Mouse (Mus musculus) urinary bladder, postnatal 14 days (tissue): ENCODE measurements around the gene Exoc3l4.
A peak's percentile ranks its signal among the peaks of the same experiment; 100 is the strongest.

ENCODE experiments used
- DNase-seq: peaks from one replicate; pipeline ENCODE4 v3.0.0; 2021; ENCODE audit warnings: low spot score

Exoc3l4 gene

GRCm38 (mm10) chr12:111416921-111417779, at the start of gene Exoc3l4:
TSS of gene Exoc3l4 (plus strand) at chr12:111417017.
- DNase-seq: peak; percentile 34

DNA sequence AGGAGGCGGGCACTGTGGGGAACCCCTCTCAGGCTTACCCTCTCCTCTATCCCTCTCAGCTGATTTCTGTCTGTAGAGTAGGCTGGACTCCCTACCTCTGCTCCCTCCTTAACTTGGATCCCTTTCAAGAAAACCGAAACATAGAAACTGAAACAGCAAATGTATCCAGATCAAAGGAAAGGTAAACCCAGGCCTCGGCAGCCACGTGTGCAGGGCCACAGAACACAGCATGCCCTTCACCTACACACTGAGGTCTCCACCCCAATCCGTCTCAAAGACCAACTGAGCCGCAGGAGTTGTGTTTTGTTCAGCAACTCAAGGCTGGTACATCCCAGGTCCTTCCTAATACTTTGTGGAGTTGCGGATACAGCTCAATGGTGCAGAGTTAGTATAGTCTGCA, 49.8 kb upstream of the Exoc3l4 start:
- DNase-seq: no peak

- no peak for DNase-seq
Observed at GRCm38 (mm10) chr12:111370249-111370648, 46.6 kb upstream of the Exoc3l4 start.

- DNase-seq: no peak
Observed at GRCm38 (mm10) chr12:111371905-111372304, 44.9 kb upstream of the Exoc3l4 start.

DNA sequence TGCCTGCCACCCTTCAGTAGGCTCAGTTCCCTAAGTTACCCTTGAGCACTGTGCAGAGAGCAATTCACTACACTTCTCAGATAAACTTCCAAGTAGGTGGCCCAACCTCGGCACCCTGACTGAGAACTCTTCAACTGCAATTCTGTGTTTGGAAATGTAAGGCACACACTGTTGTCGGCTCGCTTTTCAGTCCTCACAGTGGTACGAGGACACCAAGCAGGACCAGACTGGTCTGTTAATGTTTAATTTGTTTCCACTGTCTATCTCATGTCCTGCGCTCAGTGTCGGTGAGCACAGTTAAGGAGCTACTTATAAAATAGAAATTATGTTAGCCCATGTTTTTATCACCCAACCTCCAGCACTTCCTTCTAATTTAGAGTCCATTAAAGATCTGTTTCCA, 43.4 kb upstream of the Exoc3l4 start:
- DNase-seq: no peak

DNA sequence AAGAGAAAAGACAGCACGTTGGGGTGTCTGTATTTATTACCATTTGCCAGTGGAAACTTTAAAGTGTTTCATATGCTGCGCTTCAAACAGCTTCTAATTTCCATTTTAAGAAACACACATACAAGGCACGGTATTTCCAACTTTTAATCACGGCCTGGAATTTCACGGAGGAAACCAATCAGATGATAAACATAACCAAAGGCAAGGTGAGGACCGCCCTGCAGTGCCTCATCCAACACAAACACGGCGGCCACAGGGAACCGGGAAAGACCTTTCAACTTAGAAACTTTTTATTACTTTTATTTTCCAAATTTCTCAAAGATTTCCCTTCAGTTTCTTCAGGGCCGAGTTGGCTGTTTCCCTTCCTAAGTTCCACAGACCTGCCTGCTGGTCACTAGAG, 42.1 kb upstream of the Exoc3l4 start:
- no peak for DNase-seq

GRCm38 (mm10) chr12:111375559-111375958, 41.3 kb upstream of the Exoc3l4 start:
- DNase-seq: no peak

GRCm38 (mm10) chr12:111376053-111376452, 40.8 kb upstream of the Exoc3l4 start:
- no peak for DNase-seq

DNA sequence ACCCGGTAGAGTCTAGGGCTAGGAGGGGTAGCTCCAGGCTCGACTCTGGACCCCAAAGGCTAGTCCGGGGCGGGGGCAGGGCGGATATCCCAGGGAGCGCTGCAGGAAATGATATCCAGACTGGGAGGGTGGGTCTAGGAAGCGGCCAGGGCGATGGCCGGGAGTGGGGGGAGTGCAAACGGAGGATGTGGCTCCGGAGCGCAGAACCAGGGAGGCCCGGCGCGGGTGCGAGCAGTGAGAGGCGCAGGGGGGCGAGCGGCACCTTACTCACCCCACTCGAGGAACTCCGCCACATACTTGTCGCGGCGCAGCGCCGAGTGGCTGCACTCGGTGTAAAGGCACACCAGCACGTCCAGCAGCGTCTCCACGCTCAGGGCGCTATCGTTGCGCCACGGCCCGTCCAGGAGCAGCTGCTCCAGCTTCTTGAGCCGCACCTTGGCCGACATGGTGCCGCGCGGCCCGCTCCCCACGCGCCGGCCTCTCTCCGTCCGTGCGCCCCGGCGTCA, 39.9 kb upstream of the Exoc3l4 start:
- peak; percentile 56 for DNase-seq

GRCm38 (mm10) chr12:111377376-111377973, 39.3 kb upstream of the Exoc3l4 start, which contains the start of gene Cdc42bpb:
TSS of gene Cdc42bpb (minus strand) at chr12:111377718.
- DNase-seq: peak; percentile 92

- DNase-seq: peak; percentile 57
Observed at GRCm38 (mm10) chr12:111377986-111378490, 38.8 kb upstream of the Exoc3l4 start.

- DNase-seq: no peak
Observed at GRCm38 (mm10) chr12:111378812-111379211, 38.0 kb upstream of the Exoc3l4 start.

DNA sequence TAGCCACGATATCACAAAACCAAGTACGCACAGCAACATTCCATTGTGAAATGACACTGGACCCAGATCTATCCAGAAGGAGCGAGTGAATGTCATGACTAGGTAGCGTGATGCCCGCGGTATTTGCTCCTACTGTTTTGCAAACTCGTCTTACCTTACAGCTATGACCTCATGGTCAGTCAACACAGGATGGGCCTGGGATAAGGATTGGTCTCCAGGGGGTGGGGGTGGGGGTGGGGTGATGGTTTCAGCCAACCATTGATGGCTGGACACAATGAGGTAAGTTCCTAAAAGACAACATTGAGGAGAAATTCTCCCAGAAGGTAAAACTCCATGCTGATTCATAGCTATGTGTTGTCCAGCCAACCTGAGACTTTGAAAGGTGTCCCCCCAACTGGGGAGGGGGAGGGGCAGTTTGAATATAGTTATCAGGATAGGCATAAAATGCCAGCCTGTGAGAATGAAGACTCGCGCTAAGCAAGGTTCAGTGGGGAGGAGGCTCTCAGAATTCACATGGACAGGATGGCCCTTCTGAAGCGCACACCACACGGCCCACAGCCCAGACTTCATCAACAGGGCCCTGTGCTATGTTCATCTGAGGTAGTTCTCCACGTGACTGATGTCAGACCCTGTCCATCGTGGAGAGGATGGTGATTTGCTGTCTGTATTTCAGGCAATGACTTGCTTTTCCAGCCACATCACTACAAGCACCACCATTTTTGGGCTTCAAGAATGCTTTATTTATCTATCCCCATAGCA, 30.8 kb upstream of the Exoc3l4 start:
- DNase-seq: no peak

- no peak for DNase-seq
Observed at GRCm38 (mm10) chr12:111386642-111387120, 30.1 kb upstream of the Exoc3l4 start.

DNA sequence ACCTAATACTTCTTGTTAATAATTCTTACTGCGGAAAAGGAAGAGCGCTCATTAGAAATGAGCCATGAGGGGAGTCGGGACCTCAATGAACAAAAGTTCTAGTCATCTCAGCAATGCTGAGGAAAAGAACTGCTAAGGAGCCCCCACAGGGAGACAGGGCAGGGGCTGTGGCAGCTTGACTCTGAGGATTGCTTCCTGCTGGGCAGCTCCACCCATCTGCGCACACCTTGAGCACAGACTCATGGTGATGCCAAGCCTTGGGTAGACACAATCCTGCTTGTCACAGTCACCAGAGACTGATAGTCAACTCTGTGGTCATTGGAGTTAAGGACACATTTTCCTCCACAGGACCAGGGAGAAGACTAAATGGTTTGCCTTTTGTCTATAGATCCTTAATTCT, 29.7 kb upstream of the Exoc3l4 start:
- no peak for DNase-seq

DNA sequence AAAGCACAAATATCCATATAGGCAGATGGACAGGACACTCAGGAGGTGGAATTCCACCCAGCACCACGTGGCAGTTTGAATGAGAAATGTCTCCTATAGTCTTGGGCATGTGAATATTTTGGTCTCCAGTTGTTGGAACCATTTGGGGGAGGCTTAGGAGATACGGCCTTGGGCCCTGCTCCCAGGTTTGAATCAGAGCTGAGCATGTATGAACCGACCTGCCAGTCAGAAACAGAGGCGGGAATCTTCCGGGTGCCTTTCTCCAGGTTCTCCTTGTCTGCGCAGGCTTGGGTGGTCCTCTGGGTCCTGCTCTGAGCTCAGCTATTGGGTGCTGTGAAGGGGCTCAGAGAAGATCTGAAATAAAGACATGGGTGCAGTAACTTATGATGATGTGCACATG, 22.8 kb upstream of the Exoc3l4 start:
- DNase-seq: no peak

DNA sequence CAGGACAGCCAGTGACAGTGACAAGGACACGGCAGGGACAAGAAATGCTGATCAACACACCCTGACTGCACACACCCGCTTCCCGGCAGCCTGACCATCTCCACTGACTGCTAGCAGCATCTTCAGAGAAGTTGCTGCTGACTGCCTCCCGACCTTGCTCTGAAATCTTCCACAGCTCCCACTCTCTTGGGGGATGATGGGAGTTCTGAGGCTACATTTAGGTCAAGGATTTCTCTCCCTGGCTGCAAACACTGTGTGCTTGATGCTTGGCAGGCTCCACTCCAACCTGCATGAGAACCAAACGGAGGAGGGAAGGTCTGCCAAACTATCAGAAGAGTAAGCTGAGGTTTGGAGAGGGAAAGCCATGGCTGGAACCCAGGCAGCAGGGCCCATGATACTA, 19.8 kb upstream of the Exoc3l4 start:
- DNase-seq: no peak

DNA sequence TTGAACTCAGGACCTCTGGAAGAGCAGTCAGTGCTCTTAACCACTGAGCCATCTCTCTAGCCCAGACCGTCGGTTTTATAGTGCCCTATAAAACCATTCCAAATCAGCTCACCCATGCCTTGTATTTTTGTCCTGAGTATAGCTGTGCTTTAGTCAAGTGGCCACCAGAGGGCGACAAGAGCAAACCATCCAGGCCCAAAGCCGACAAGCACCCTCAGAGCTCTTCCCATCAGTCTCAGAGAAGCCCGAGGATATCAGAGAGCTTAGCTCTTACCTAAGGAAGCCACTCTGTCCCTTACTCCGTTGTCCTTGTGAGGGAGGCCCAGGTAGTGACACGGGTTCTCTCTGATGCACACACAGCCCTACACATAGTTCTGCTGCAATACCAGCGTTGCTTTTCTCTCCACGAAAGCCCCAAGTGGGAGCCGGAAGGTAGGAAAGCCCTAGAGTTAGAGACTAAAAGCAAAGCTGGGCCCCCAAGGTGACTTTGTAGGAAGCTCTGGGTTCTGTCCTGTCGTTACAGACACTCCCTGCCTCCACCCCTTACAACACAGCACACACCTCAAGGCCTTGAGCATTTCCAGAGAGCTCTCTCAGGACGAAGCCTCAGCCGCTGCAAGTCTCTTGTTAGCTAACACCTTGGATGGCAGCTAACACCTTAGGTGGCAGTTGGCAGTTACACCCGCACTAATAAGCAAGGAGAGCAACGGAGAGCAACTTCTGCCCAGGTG, 15.2 kb upstream of the Exoc3l4 start:
- DNase-seq: peak; percentile 80

DNA sequence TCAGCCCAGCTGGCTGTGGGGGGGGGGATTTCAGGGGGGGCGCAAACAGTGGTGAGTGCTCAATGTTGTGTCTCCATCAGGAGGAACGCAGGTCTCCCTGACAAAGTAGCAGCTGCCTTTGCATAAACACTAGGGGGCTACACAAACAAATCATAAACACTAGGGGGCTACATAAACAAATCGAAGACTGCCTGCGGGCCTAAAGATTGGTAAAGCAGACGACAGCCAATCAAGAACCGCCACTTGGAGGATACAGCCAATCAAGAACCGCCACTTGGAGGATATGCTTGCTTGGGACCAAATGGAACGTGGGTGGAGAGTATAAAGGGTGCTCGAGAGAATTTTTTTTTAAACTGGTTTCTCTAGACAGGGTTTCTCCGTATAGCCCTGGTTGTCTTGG, 11.9 kb upstream of the Exoc3l4 start:
- DNase-seq: no peak

DNA sequence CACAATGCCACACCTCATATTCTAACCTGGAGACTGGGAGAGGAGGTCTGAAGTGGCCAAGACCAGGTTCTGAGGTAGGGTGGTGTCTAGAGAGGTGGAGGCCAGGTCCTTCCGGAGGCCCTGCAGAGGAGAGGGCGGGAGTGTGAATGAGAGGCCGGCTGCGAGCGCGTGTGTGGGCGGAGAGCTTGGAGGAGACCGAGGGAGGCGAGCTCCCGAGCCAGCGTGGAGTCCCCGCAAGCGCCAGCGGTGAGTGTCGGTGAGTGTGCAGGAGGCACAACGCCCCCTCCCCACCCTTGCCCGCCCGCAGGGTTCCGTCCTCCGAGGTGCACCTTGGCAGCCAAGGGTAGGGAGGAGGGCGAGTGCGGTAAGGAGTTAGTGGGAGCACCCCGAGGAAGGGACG, 10.2 kb upstream of the Exoc3l4 start, which contains the start of gene Lbhd2:
Gene Lbhd2 (plus strand): TSS at position 188 of the 400 bp plus-strand sequence.
- DNase-seq: no peak

GRCm38 (mm10) chr12:111409583-111409982, 7.2 kb upstream of the Exoc3l4 start:
- DNase-seq: no peak
